Mouse (Mus musculus) ovary, postnatal 10 days (tissue): Measurements from ENCODE around the gene Gm9602.
"Not testable (repeated sequence)": the region's sequence is repeated elsewhere in the genome, so short reads cannot be mapped to it uniquely, and the experiment has no call there.

ENCODE experiments used
- DNase-seq: peaks from one replicate; pipeline ENCODE4 v3.0.0; 2022; ENCODE audit warnings: low spot score

Gene Gm9602

GRCm38 (mm10) chr14:4776037-4776436, at the start of gene Gm9602:
TSS of gene Gm9602 (plus strand) at chr14:4776337.
- not testable (repeated sequence) for DNase-seq

GRCm38 (mm10) chr14:4806421-4806820, 30.3 kb downstream of the Gm9602 start:
- peak; percentile 1 for DNase-seq

DNA sequence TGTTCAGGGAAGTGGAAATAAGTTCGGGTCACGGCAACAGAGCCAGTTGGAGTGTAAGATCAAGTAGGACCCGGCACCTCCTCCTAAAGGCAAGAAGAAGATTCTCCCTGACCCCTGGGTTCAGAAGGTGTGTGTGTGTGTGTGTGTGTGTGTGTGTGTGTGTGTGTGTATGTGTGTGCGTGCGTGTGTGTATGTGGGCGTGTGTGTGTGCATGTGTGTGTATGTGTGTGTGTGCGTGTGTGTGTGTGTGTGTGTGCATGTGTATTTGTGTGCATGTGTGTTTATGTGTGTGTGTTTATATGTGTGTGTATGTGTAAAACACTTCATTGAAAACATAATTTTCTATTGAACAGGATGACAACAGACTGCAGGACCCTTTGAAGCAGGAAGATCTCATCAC, 45.8 kb downstream of the Gm9602 start:
- DNase-seq = not testable (repeated sequence)
